18 mouse cellular contexts compared by ENCODE assay signal in genomic region chr2:59997479-59998228, GRCm38 (mm10).
DNase-seq lines count a peak whose midpoint lies in the region; ATAC-seq and TF ChIP-seq lines count a peak whose summit lies in the region.
"Had no signal": no experiment of that assay in that cellular context is flagged by ENCODE, and none has a peak within 500 bp of the region (broad histone marks: within the 10 kb centered on the region; RNA-seq: fewer than 3 reads in every experiment).

No protein-coding gene starts in this region.

- no peak overlapping the region for H3K4me2 ChIP-seq in liver, postnatal 0 days (ENCODE audit: low read depth, low read length)
- H3K4me2 ChIP-seq in intestine, embryonic 16.5 days (ENCODE audit: low read depth, low read length), result no peak overlapping the region
- no peak overlapping the region for H3K4me2 ChIP-seq in hindbrain, embryonic 14.5 days (replicated peaks)
- H3K4me2 ChIP-seq: heart, embryonic 13.5 days; liver, embryonic 15.5 days; neural tube, embryonic 12.5 days had no signal

- no peaks in the 10 kb centered on the region for H3K27me3 ChIP-seq in liver, postnatal 0 days (ENCODE audit: insufficient read depth, low read length)
- H3K27me3 ChIP-seq in MEL (ENCODE audit: control insufficient read depth in 1 of 2, insufficient read depth in 2 of 2, low read length in 2 of 2), result no peaks in the 10 kb centered on the region
- H3K27me3 ChIP-seq in intestine, embryonic 16.5 days (replicated peaks; ENCODE audit: control insufficient read depth, insufficient read depth, low read length), result no peaks in the 10 kb centered on the region
- no peaks in the 10 kb centered on the region for H3K27me3 ChIP-seq in hindbrain, embryonic 14.5 days (ENCODE audit: control insufficient read depth, insufficient read depth, low read length)
- H3K27me3 ChIP-seq: heart, embryonic 13.5 days; liver, embryonic 15.5 days; megakaryocyte, embryonic 14.5 days; neural tube, embryonic 12.5 days had no signal

- WGBS in liver, postnatal 0 days (ENCODE audit: insufficient replicate concordance), result 72% methylated on average over 7 of the region's 8 CpGs
- 58% methylated on average over 7 of the region's 8 CpGs for WGBS in intestine, embryonic 16.5 days
- WGBS in hindbrain, embryonic 14.5 days, result 95% methylated on average over 8 of the region's 8 CpGs

- no peak overlapping the region for H3K9ac ChIP-seq in liver, postnatal 0 days (replicated peaks)
- H3K9ac ChIP-seq in MEL (ENCODE audit: control insufficient read depth, low read depth, low read length, poor library complexity, severe bottlenecking), result no peak overlapping the region
- H3K9ac ChIP-seq in intestine, embryonic 16.5 days (ENCODE audit: low read depth, low read length), result no peak overlapping the region
- H3K9ac ChIP-seq in hindbrain, embryonic 14.5 days, result no peak overlapping the region
- H3K9ac ChIP-seq: heart, embryonic 13.5 days; liver, embryonic 15.5 days; neural tube, embryonic 12.5 days had no signal

- no peak for TF ChIP-seq RAD21 in MEL (IDR thresholded peaks at IDR 0.05; ENCODE audit: low read depth, low read length)

- no peak for ATAC-seq in liver, postnatal 0 days
- ATAC-seq in intestine, embryonic 16.5 days, result peak; percentile 84
- ATAC-seq in hindbrain, embryonic 14.5 days (ENCODE audit: low FRiP score), result no peak
- ATAC-seq: forebrain, embryonic 14.5 days had no signal

- intact Hi-C loops in gastrocnemius, postnatal 36 days (cut with DNase I), result no loop called here

- no peak overlapping the region for H3K4me3 ChIP-seq in liver, postnatal 0 days (ENCODE audit: low read depth, low read length)
- no peak overlapping the region for H3K4me3 ChIP-seq in MEL (ENCODE audit: control insufficient read depth in 1 of 2, insufficient read depth in 1 of 2, low read depth in 2 of 2, low read length in 2 of 2)
- no peak overlapping the region for H3K4me3 ChIP-seq in intestine, embryonic 16.5 days (ENCODE audit: low read length)
- H3K4me3 ChIP-seq in hindbrain, embryonic 14.5 days (replicated peaks; ENCODE audit: low read length), result no peak overlapping the region
- H3K4me3 ChIP-seq: erythroblast, embryonic 14.5 days; heart, embryonic 13.5 days; left cerebral cortex, adult 2 months; liver, embryonic 15.5 days; megakaryocyte, embryonic 14.5 days; neural tube, embryonic 12.5 days had no signal

- TF ChIP-seq POLR2A in MEL (IDR thresholded peaks at IDR 0.05; ENCODE audit: control insufficient read depth in 1 of 2, insufficient read depth in 1 of 2, low read depth in 1 of 2, low read length in 2 of 2, poor library complexity in 1 of 2), result no peak

- H3K9me3 ChIP-seq in liver, postnatal 0 days (ENCODE audit: low read length), result no peaks in the 10 kb centered on the region
- no peaks in the 10 kb centered on the region for H3K9me3 ChIP-seq in MEL (replicated peaks; ENCODE audit: insufficient read depth, low read length)
- no peaks in the 10 kb centered on the region for H3K9me3 ChIP-seq in intestine, embryonic 16.5 days (ENCODE audit: control insufficient read depth, low read length)
- no peaks in the 10 kb centered on the region for H3K9me3 ChIP-seq in hindbrain, embryonic 14.5 days (ENCODE audit: control insufficient read depth, low read length)
- H3K9me3 ChIP-seq: heart, embryonic 13.5 days; liver, embryonic 15.5 days; megakaryocyte, embryonic 14.5 days; neural tube, embryonic 12.5 days had no signal

- H3K4me1 ChIP-seq in liver, postnatal 0 days (ENCODE audit: insufficient read depth), result no peaks in the 10 kb centered on the region
- peaks cover 0 to 2% of the 10 kb centered on the region in 2 experiments; a peak in 2 of 4 replicates for H3K4me1 ChIP-seq in MEL (ENCODE audit: control insufficient read depth in 1 of 2, insufficient read depth in 2 of 2, low read length in 2 of 2)
- peaks cover 6% of the 10 kb centered on the region; the same call in 1 of the 2 replicates for H3K4me1 ChIP-seq in intestine, embryonic 16.5 days (ENCODE audit: control insufficient read depth, insufficient read depth, low read length)
- H3K4me1 ChIP-seq in hindbrain, embryonic 14.5 days (replicated peaks; ENCODE audit: control insufficient read depth, insufficient read depth, low read length), result no peaks in the 10 kb centered on the region
- H3K4me1 ChIP-seq: liver, embryonic 15.5 days had no signal

- H3K79me2 ChIP-seq in MEL (ENCODE audit: control insufficient read depth, insufficient read depth, low read length, poor library complexity), result no peaks in the 10 kb centered on the region

- no peak for TF ChIP-seq CTCF in liver, postnatal 0 days (IDR thresholded peaks at IDR 0.05; ENCODE audit: low read depth)
- no peak for TF ChIP-seq CTCF in MEL (IDR thresholded peaks at IDR 0.05 in 2 of 3, conservative IDR thresholded peaks at IDR 0.05 in 1 of 3; ENCODE audit: control insufficient read depth in 1 of 3, insufficient read depth in 1 of 3, low read depth in 2 of 3, low read length in 3 of 3, poor library complexity in 1 of 3, severe bottlenecking in 1 of 3)

- DNase-seq in liver (peak; percentile 19), MEL (ENCODE audit: low read depth, low spot score) (peak; percentile 35)
- no peak for DNase-seq in liver, postnatal 0 days
- peak; percentile 33 for DNase-seq in naive thymus-derived CD4-positive, alpha-beta T cell, adult 2 months (ENCODE audit: low read depth)
- DNase-seq in gastrocnemius, postnatal 36 days, result no peak
- DNase-seq in hindbrain, embryonic 14.5 days (ENCODE audit: low spot score), result no peak
- DNase-seq: adrenal gland, postnatal 10 days; cerebellum, adult 11 months; heart, postnatal 4 days; spleen, adult 18-20 months had no signal

- H3K27ac ChIP-seq in liver, postnatal 0 days (ENCODE audit: low read depth), result no peak overlapping the region
- no peak overlapping the region for H3K27ac ChIP-seq in MEL (ENCODE audit: control insufficient read depth, low read depth, low read length)
- H3K27ac ChIP-seq in intestine, embryonic 16.5 days (ENCODE audit: low read length), result no peak overlapping the region; the same call in 1 of the 2 replicates
- H3K27ac ChIP-seq in hindbrain, embryonic 14.5 days, result no peak overlapping the region
- H3K27ac ChIP-seq: heart, embryonic 13.5 days; left cerebral cortex, adult 2 months; liver, embryonic 15.5 days; neural tube, embryonic 12.5 days had no signal

- no peak for TF ChIP-seq EP300 in liver, postnatal 0 days (IDR thresholded peaks at IDR 0.05; ENCODE audit: low read depth)
- TF ChIP-seq EP300 in MEL (IDR thresholded peaks at IDR 0.05; ENCODE audit: low read depth in 1 of 2, low read length in 2 of 2), result no peak

- no peaks in the 10 kb centered on the region; the same call in 1 of the 2 replicates for H3K36me3 ChIP-seq in liver, postnatal 0 days (replicated peaks; ENCODE audit: insufficient read depth, low read length)
- peaks cover 0 to 9% of the 10 kb centered on the region in 2 experiments; a peak in 2 of 4 replicates for H3K36me3 ChIP-seq in MEL (ENCODE audit: control insufficient read depth in 1 of 2, insufficient read depth in 2 of 2, low read length in 2 of 2)
- no peaks in the 10 kb centered on the region for H3K36me3 ChIP-seq in intestine, embryonic 16.5 days (ENCODE audit: control insufficient read depth, insufficient read depth, low read length)
- H3K36me3 ChIP-seq in hindbrain, embryonic 14.5 days (replicated peaks; ENCODE audit: control insufficient read depth, insufficient read depth), result peaks cover 15% of the 10 kb centered on the region
- H3K36me3 ChIP-seq: neural tube, embryonic 12.5 days had no signal

TF ChIP-seq in MEL, 35 proteins besides CTCF, POLR2A, EP300 and RAD21:
- no peak for TF ChIP-seq UBTF (IDR thresholded peaks at IDR 0.05; ENCODE audit: borderline replicate concordance, insufficient read depth, low read depth, low read length)

Comparison
In these comparisons a context has a peak if more than half of its experiments do, and no peak if none do; other contexts are left out.
1. DNase-seq: peak in liver (single experiment), MEL (single experiment) and naive thymus-derived CD4-positive, alpha-beta T cell, adult 2 months (single experiment); none in liver, postnatal 0 days (single experiment), gastrocnemius, postnatal 36 days (0 of 2) and hindbrain, embryonic 14.5 days (single experiment).